Mouse (Mus musculus) urinary bladder, postnatal 4 days (tissue): ENCODE measurements around the gene Nrxn1.

Source experiments
- DNase-seq, 2 experiments: peaks; one replicate each; pipeline ENCODE4 v3.0.0; 2021 to 2022; ENCODE audit warnings: low spot score in 2 of 2

The Nrxn1 gene

GRCm38 (mm10) chr17:90087616-90088313, 1005.1 kb downstream of the Nrxn1 start:
- DNase-seq: no peak

GRCm38 (mm10) chr17:90086826-90087225, 1006.0 kb downstream of the Nrxn1 start:
- no peak for DNase-seq

GRCm38 (mm10) chr17:90079003-90079402, 1013.9 kb downstream of the Nrxn1 start:
- no peak for DNase-seq

GRCm38 (mm10) chr17:90078488-90078887, 1014.4 kb downstream of the Nrxn1 start:
- no peak for DNase-seq

GRCm38 (mm10) chr17:90062866-90063265, 1030.0 kb downstream of the Nrxn1 start:
- DNase-seq: no peak

DNA sequence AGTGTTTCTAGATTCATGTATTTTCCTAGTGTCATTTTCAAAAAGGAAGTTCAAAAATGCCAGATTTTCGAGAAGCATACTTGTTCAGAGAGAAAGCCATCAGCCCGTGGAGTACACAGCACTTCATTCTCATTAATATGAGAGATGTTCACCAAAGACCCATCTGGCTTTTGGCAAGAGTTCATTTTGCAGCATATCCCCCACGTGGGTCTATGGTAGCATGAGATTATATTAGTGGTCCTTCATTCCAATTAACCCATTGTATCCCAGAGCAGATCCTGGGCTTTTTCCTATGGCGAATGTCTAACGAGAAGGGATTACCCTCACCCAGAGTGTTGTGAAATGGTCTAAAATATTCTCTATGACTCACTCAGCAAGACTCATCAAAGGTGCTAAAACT, 1032.0 kb downstream of the Nrxn1 start:
- no peak for DNase-seq

GRCm38 (mm10) chr17:90060168-90060567, 1032.7 kb downstream of the Nrxn1 start:
- DNase-seq: no peak

DNA sequence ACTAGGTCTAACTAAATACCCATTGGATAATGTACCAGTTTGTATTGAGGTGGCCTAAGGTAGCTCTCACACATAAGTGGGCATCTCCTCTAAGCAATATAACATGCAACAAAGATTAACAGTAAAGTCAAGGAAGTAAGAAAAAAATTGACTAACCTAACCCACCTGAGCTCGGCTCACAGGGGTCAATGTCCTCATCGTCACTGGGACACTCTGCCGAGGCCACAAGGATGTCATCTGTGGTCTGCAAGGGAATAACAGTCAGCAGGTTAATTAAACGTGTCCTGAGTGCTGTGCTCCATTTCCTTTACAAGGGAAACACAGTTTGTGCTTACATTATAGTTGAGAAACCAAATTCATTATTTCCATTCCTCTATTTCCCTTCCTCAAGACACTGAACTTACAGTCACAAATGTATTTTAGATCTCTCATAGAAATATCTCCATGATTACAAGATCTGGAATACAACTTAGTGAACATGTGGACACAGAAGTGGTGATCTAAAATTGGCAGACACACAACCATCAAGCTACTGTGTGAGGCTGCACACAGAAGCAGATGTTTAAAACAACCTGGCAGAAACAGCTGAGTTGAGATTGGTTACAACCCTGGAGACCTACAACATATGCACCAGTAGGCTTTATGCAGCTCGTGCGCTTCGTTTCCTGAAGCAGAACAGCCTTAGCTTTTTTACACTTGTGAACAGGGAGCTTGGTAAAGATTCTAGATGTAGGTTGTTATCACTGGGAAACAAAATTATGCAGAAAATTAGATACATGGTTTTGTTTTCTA, 1033.4 kb downstream of the Nrxn1 start:
- DNase-seq: no peak

GRCm38 (mm10) chr17:90054312-90054711, 1038.6 kb downstream of the Nrxn1 start:
- DNase-seq: no peak

- DNase-seq: no peak
These were observed 1053.6 kb downstream of the Nrxn1 start for GRCm38 (mm10) chr17:90039316-90039715.

GRCm38 (mm10) chr17:90032416-90032815, 1060.5 kb downstream of the Nrxn1 start:
- DNase-seq: no peak

DNA sequence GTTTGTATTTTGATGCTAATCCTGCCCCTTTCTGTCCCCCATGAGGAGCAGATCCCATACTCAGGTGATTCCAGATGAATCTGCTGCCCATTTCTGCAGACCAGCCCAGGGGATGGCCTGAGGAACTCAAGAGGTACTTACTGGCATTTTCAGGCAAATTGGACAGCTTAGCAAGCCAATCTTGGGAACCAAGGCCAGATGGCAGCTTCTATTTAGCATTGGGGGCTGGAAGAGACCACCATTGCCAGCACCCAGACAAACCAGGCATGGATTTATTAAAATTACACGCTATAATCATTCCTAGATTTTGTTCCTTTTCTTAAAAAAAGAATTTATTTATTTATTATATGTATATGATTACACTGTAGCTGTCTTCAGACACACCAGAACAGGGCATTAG, 1076.2 kb downstream of the Nrxn1 start:
- no peak for DNase-seq

- no peak for DNase-seq
These were observed 1081.1 kb downstream of the Nrxn1 start for GRCm38 (mm10) chr17:90011761-90012160.

DNA sequence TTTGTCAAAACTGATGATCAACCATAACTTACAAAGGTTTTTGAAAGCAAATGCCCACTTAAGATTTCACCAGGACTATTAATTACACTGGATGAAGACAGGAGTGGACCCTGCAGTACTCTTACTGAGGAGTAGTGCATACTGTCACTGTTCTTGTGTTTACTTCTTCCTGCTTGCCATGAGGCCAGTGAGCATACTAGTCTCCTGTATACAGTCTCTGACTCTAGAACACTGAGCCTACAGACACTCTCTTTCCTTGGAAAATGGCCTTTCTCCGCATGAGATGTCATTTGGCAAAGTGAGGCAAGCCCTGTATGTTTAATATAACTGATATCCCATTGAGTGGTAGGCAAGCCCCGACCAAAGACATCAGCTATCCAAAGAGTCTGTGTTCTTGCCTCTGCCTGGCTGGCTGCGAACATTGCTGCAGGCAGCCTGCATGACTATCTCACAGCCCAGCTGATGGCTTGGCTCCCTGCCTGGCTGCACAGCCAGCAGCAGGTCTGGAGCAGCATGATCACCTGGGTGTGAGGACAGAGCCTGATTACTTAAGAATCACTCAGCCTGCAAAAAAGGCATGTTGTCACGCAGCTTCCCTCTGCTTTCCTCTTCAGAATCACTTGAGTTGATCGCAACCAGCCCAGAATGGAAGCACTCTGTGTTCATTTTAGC, 1085.3 kb downstream of the Nrxn1 start:
- DNase-seq: no peak

DNA sequence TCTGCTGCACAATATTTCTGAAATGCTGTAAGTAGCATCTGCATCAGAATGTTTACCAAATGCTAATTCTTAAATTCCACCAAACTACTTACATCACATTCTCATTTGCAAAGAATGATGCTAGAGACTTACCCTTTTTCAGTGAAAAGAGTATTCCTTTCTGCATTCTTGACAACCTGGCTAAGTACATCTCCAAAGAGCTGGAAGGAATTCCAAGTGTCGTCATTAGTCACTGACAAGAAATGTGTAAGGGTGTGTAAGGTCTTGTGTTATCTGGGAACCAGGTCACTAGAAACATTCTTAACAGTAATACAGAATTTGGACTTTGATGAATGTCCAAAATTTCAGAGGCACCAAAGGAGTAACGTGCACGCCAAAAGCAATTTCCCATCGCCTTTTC, 1102.2 kb downstream of the Nrxn1 start:
- DNase-seq: no peak
